Mouse (Mus musculus) lung, postnatal 10 days (tissue): ENCODE results near the gene Tuba1c.
"Not testable (repeated sequence)": the region's sequence is repeated elsewhere in the genome, so short reads cannot be mapped to it uniquely, and the experiment has no call there.

Experiments
- DNase-seq: peaks from one replicate; pipeline ENCODE4 v3.0.0; 2021

The Tuba1c gene

GRCm38 (mm10) chr15:99032041-99032725 is 2.5 kb downstream of the Tuba1c start:
- no peak for DNase-seq

- no peak for DNase-seq
Observed at GRCm38 (mm10) chr15:99032726-99033250, 3.1 kb downstream of the Tuba1c start.

GRCm38 (mm10) chr15:99033498-99034270 is 4.0 kb downstream of the Tuba1c start:
- DNase-seq = no peak

DNA sequence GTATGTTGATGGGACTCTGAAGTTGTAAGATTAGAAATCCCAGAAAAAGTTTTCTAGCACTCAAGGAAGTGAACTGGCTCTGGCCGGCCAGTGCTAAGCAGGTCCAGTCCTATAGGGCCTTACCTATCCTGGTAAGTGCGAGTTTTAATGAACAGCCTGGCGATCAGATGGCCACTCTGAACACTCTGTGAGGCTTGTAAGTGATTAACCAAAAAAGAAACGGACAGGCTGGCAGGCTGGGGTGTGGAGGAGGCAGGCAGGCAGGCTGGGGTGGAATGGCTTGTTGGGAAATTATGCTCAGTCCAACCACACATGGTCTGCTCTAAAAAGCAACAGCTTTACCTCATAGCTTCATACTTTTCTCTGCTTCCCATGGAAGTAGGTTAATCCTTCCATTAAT is 5.7 kb downstream of the Tuba1c start:
- DNase-seq = no peak

DNA sequence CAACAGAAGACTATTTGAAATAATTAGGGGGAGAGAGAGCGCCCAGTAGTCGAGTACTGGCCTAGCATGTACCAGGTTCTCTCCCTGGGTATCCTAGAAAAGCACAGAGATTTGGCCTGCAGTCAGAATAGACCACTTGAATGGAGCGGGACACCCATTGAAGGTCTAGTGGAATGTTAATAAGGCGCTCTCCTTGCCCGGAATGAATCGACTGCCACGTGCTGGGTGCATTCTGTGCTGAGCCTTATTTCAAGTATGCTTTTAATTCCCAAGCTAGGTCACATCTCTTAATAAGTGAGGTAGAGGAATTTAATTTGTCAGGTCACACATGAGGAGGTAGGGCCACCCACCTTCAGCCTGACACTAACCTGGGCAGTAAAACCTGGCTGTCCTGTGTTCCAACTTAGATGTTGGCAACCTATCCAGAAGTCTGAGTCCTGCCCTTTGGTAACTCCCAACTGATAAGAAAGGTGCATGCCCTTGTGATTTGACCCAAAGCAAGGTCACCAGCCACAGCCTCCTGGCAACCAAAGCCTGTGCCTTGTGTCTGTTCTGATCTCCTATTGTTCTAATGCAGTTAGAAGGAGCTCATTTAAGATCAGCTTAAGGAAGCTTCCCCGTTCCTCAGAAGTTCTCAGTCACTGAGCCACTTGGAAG is 6.7 kb downstream of the Tuba1c start:
- DNase-seq = no peak

- no peak for DNase-seq
Observed at GRCm38 (mm10) chr15:99038025-99038424, 8.3 kb downstream of the Tuba1c start.

DNA sequence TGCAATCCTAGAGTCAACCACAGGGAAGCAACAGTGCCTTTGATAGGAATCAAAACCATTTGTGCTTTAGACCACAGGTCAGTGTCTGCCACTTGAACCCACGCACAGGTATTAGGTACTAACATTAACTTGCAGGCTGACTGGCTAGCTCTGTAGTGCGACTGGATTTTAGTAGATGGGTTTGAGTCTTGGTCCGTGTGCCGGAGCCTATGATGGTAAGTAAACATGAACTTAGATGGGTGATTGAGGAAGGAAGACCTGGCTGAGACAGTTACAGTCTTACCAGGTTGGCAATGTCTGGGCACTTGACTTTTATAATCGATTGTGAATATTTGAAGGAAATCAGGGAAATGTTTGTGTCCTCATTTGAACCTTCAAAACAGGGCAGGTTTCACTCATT is 9.1 kb downstream of the Tuba1c start:
- DNase-seq = no peak

- no peak for DNase-seq
Observed at GRCm38 (mm10) chr15:99039306-99039705, 9.6 kb downstream of the Tuba1c start.

DNA sequence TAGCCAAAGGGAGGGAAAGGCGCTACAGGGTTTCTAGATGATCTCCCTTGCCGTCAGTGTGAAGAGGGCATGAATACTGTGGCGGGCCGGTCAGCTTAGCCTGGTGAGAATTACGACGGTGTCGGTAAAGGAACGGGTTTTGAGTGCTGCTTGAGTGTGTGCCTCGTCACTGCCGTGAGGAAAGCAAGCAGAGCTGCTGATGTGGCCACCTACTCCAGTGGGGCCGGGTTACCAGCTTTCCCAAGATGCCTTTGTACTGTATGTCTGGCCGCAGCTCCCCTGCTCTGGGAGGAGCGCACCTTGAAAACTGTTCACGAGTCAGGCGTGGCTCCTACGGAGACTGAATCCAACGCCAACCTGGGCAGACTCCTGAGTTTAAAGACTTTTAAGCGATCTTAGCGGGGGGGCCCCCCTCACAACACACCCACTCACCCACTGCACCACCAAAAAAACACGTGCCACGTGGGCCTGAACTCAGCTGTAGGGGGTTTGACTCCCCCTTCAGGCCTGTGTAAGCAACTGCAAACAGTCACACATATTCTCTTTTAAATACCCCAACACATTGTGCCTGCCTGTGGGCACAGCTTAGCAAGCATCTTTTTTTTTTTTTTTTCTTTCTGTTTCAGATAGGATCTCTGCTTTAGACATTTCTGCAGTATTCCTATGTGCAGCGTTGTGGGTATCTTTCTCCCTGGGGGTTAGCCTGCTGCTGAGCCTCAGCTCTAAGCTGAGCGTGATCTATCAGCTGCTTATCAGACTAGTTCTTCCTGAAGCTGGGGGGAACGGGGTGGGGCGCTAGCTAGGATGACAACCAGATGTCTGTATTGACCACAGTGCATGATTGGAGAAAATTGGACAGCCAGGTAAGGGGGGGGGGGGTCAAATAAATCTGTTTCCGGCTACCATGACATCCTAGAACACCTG is 10.6 kb downstream of the Tuba1c start:
- DNase-seq = no peak

DNA sequence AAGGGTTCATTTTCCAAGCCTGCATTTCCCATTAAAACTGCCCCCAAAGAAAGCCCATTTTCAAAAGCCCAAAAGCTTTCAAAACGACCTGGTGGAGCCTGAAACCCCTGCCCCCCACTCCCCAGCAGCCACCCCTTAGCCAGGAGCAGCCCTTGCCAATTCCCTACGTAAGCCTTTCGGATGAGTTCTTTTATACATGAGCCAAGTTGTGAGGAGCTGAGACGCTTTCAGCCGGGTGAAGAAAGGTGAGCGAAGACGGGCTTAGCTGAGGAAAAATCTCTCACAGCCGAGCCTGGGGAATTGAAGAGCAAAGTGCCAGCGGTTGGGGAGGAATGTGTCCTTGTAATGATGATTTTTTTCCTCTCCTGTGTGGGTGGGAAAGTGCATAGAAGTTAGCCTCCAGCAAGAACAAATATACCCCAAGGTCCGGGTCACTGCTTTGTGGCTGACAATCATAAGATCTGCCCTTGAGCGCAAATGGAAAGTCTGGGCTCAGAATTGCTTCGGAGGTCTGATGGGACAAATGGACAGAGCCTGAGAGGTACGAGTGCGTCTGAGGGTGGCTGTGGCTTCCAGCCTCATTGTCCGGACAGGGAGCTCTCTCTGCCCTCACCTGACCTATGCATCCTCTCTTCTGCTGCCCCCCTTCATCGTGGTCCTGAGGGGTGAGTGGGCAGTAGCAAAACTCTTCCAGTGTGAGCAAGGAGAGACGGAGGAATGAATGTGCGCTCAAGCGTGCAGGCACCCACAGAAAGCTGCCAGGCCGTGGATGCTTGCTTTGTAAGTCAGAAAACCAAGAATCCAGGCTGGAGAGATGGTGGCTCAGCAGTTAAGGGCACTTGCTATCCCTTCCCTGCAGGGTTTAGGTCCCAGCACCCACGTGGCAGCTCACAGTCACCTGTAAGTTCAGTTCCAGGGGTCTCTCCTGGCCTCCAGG is 11.5 kb downstream of the Tuba1c start:
- no peak for DNase-seq

DNA sequence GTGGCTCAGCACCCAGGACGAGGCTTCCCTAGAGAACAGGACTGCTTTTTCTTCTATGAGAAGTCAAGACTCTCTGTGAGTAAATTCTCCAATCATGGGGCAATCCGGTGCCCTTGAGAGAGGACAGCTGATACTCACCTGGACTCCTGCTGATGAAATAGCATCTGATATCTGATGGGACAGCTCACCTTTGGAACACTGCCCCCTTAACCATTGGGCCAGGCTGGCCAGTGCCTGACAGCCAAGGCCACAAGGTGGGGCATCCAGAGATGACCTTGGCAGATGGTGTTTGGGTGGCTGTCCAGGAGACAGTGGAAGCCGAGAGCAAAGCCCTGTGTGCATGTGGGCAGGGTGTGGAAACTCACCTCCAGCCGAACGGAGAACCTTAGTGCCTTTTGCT is 12.6 kb downstream of the Tuba1c start:
- no peak for DNase-seq

- DNase-seq = peak; percentile 55
Observed at GRCm38 (mm10) chr15:99044854-99045253, 15.2 kb downstream of the Tuba1c start.

DNA sequence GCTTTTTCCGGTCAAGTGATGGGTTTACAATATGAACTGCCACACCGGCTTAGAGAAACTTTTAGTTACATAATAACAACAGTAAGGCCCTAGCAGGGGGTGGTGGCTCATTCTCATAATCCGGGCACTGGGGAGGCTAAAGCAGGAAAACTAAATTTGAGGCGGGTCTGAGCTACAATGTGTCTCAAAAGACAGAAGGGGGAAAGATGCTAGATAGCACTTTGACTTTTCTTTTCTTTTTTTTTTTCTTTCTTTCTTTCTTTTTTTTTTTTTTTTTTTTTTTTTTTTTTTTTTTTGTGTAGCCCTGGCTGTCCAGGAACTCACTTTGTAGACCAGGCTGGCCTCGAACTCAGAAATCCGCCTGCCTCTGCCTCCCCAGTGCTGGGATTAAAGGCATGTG is 16.0 kb downstream of the Tuba1c start:
- not testable (repeated sequence) for DNase-seq

GRCm38 (mm10) chr15:99049473-99050253 is 20.0 kb downstream of the Tuba1c start:
- peak; percentile 66 for DNase-seq

DNA sequence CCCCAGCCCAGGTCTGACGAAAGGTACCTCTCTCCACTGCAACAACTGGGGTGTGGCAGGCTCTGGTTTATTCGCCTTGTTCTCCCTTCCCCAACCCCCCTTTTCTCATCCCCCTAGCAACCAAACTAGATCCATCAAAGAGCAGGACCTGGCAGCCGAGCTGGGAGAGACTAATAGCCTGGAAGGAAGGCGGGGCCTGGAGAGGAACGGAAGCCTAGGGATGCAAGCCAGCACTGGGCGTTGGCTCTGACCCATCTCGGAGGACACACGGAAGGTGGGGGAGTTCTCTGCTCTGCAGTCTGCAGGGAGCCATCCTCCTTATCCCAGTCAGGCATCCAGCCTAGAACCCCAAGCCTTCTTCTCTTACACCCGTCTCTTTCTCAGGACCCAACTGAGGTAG is 23.7 kb downstream of the Tuba1c start:
- DNase-seq = peak; percentile 60

DNA sequence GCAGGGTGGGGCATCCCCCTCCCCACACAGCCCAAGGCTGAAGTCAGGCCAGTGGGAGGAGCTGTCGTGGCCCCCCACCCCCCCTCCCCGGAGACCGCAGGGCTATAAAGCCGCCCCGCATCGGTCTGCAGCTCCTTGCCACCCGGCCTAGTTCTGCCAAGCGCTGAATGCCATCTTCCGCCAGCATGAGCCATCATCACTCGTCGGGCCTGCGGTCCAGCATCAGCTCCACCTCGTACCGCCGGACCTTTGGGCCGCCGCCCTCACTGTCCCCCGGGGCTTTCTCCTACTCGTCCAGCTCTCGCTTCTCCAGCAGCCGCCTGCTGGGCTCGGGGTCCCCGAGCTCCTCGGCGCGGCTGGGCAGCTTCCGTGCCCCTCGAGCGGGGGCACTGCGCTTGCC is 25.3 kb downstream of the Tuba1c start, which contains the start of gene Prph:
TSS of gene Prph (plus strand) at position 135 of the 400 bp plus-strand sequence.
- no peak for DNase-seq

GRCm38 (mm10) chr15:99055511-99055961 is 25.8 kb downstream of the Tuba1c start:
- peak; percentile 28 for DNase-seq

- peak; percentile 33 for DNase-seq
Observed at GRCm38 (mm10) chr15:99056332-99056731, 26.6 kb downstream of the Tuba1c start.

- DNase-seq = no peak
Observed at GRCm38 (mm10) chr15:99065557-99066165, 36.0 kb downstream of the Tuba1c start.

DNA sequence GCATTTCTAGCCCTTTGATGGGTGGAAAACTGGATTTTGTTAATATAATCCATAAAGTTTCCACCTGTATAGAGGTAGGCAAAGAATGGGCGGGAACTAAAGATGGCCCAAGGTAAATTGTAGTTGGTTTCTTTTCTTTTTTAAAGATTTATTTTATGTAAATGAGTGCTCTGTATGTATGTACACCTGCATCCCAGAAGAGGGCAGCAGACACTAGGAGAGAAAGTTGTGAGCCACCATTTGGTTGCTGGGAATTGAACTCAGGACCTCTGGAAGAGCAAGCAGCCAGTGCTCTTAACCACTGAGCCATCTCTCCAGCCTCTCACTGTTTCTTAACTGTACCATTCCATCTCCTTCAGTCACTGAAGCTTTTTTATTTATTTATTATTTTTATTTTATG is 42.3 kb downstream of the Tuba1c start:
- DNase-seq = no peak
